Mouse (Mus musculus) heart, adult 2 months (tissue): ENCODE measurements around the gene Lpar5.

ENCODE experiments used
- CTCF ChIP-seq: fragments of 200-600 bp; IDR thresholded peaks from 2 replicates; pipeline ENCODE4 v1.8.1; 2022; ENCODE audit warnings: antibody characterized with exemption, mild to moderate bottlenecking, moderate library complexity
- EP300 ChIP-seq: fragments of 200-500 bp; IDR thresholded peaks from 2 replicates; pipeline ENCODE4 v1.6.1; 2011; ENCODE audit warnings: low read depth, low read length, control low read depth; ENCODE audit not compliant: insufficient read depth
- POLR2A ChIP-seq: fragments of 200-500 bp; IDR thresholded peaks from 2 replicates; pipeline ENCODE4 v1.6.1; 2011; ENCODE audit warnings: mild to moderate bottlenecking, low read depth, low read length, control low read depth; ENCODE audit not compliant: insufficient read depth

DNA sequence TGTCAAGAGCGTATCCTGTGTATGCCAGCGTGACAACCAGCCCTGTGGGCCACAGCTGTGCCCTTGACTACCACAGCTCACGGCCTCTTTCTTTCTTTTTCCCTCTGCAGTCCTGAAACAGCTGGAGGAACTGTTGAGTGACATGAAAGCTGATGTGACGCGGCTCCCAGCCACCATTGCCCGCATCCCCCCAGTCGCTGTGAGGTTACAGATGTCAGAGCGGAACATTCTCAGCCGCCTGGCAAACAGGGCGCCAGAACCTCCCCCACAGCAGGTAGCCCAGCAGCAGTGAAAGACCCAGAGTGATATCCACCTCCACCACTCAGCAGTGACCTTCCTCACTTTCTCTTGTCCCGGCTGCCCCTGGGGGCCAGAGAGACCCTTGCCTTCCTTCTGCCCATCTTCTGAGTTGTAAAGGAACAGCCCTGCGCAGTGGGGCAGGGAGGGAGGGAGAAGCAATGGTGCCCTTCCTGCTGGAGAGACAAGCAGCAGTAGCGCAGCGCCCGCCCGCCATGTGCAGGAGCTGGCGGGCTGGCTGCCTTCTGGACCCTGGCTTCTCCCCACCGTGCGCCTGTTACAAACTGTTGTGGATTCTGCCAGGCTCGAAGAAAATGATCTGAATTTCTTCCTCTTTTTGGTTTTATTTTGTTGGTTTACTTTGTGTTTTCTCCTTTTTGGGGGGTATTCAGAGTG lies 62.1 kb downstream of the Lpar5 start:
- TF ChIP-seq EP300 (no peak), POLR2A (no peak), CTCF (no peak)
